Mouse (Mus musculus): ENCODE measurements around the gene Dapk3. TPM values are rescaled to one million over a fixed set of nuclear protein-coding genes. Genes with fewer than 3 reads are reported as not detected.

Gene Dapk3
- polyA plus RNA-seq, 1 experiment from 2014 or later = 45.6 TPM

GRCm38 (mm10) chr10:81144667-81145066 is 38.1 kb upstream of the Dapk3 start:
- Histone ChIP-seq H3K9ac (ENCODE audit: low read depth, low read length) (no peak overlapping the region), H3K36me3 (ENCODE audit: control insufficient read depth, insufficient read depth, low read length) (peaks cover 64% of the 10 kb centered on the region), H3K27me3 (replicated peaks; ENCODE audit: control insufficient read depth, insufficient read depth, low read length) (no peaks in the 10 kb centered on the region), H3K4me1 (replicated peaks; ENCODE audit: control insufficient read depth, insufficient read depth, low read length) (peaks cover 32% of the 10 kb centered on the region), H3K4me2 (no peak overlapping the region), H3K4me3 (ENCODE audit: low read depth, low read length) (no peak overlapping the region), H3K27ac (ENCODE audit: low read depth, low read length) (no peak overlapping the region), H3K9me3 (ENCODE audit: control insufficient read depth, low read length) (no peaks in the 10 kb centered on the region)
- WGBS = 90% methylated on average over 27 of the region's 27 CpGs
- no peak for DNase-seq (ENCODE audit: low spot score)
- ATAC-seq (replicated peaks; ENCODE audit: low FRiP score) = no peak

- Histone ChIP-seq H3K36me3 (ENCODE audit: control insufficient read depth, insufficient read depth, low read length) (peaks cover 70% of the 10 kb centered on the region), H3K4me2 (no peak overlapping the region), H3K4me3 (ENCODE audit: low read depth, low read length) (no peak overlapping the region), H3K9me3 (ENCODE audit: control insufficient read depth, low read length) (no peaks in the 10 kb centered on the region), H3K9ac (ENCODE audit: low read depth, low read length) (no peak overlapping the region), H3K27ac (ENCODE audit: low read depth, low read length) (no peak overlapping the region), H3K27me3 (replicated peaks; ENCODE audit: control insufficient read depth, insufficient read depth, low read length) (no peaks in the 10 kb centered on the region), H3K4me1 (replicated peaks; ENCODE audit: control insufficient read depth, insufficient read depth, low read length) (peaks cover 28% of the 10 kb centered on the region)
- ATAC-seq (replicated peaks; ENCODE audit: low FRiP score) (no peak), DNase-seq (ENCODE audit: low spot score) (no peak)
- WGBS = 94% methylated on average over 6 of the region's 6 CpGs
These were observed 37.5 kb upstream of the Dapk3 start for GRCm38 (mm10) chr10:81145307-81145706.

GRCm38 (mm10) chr10:81145778-81146177 is 37.0 kb upstream of the Dapk3 start:
- H3K4me3 ChIP-seq (ENCODE audit: low read depth, low read length) = no peak overlapping the region
- 83% methylated on average over 7 of the region's 7 CpGs for WGBS
- peaks cover 72% of the 10 kb centered on the region for H3K36me3 ChIP-seq (ENCODE audit: control insufficient read depth, insufficient read depth, low read length)
- H3K4me1 ChIP-seq (replicated peaks; ENCODE audit: control insufficient read depth, insufficient read depth, low read length) = peaks cover 23% of the 10 kb centered on the region
- H3K27me3 ChIP-seq (replicated peaks; ENCODE audit: control insufficient read depth, insufficient read depth, low read length) = no peaks in the 10 kb centered on the region
- H3K9me3 ChIP-seq (ENCODE audit: control insufficient read depth, low read length) = no peaks in the 10 kb centered on the region
- DNase-seq (ENCODE audit: low spot score) (no peak), ATAC-seq (replicated peaks; ENCODE audit: low FRiP score) (no peak)
- no peak overlapping the region for H3K9ac ChIP-seq (ENCODE audit: low read depth, low read length)
- no peak overlapping the region for H3K4me2 ChIP-seq
- no peak overlapping the region; the same call in 1 of the 2 replicates for H3K27ac ChIP-seq (ENCODE audit: low read depth, low read length)

GRCm38 (mm10) chr10:81146296-81146695 is 36.5 kb upstream of the Dapk3 start:
- no peak overlapping the region; the same call in 1 of the 2 replicates for H3K27ac ChIP-seq (ENCODE audit: low read depth, low read length)
- no peaks in the 10 kb centered on the region for H3K9me3 ChIP-seq (ENCODE audit: control insufficient read depth, low read length)
- 86% methylated on average over 4 of the region's 4 CpGs for WGBS
- ATAC-seq (replicated peaks; ENCODE audit: low FRiP score) (no peak), DNase-seq (ENCODE audit: low spot score) (no peak)
- no peak overlapping the region for H3K4me2 ChIP-seq
- peaks cover 72% of the 10 kb centered on the region for H3K36me3 ChIP-seq (ENCODE audit: control insufficient read depth, insufficient read depth, low read length)
- H3K27me3 ChIP-seq (replicated peaks; ENCODE audit: control insufficient read depth, insufficient read depth, low read length) = no peaks in the 10 kb centered on the region
- H3K4me3 ChIP-seq (ENCODE audit: low read depth, low read length) = no peak overlapping the region
- no peak overlapping the region for H3K9ac ChIP-seq (ENCODE audit: low read depth, low read length)
- peaks cover 19% of the 10 kb centered on the region for H3K4me1 ChIP-seq (replicated peaks; ENCODE audit: control insufficient read depth, insufficient read depth, low read length)

GRCm38 (mm10) chr10:81151261-81151660 is 31.5 kb upstream of the Dapk3 start:
- 71% methylated on average over 6 of the region's 6 CpGs for WGBS
- no peak for ATAC-seq (replicated peaks; ENCODE audit: low FRiP score)
- H3K9me3 ChIP-seq (ENCODE audit: control insufficient read depth, low read length) = no peaks in the 10 kb centered on the region

GRCm38 (mm10) chr10:81152609-81153008 is 30.2 kb upstream of the Dapk3 start:
- H3K4me1 ChIP-seq (replicated peaks; ENCODE audit: control insufficient read depth, insufficient read depth, low read length) = peaks cover 13% of the 10 kb centered on the region
- no peak for DNase-seq (ENCODE audit: low spot score)
- peak; percentile 27 for ATAC-seq (replicated peaks; ENCODE audit: low FRiP score)
- H3K4me3 ChIP-seq (ENCODE audit: low read depth, low read length) = no peak overlapping the region
- H3K27me3 ChIP-seq (replicated peaks; ENCODE audit: control insufficient read depth, insufficient read depth, low read length) = no peaks in the 10 kb centered on the region
- 64% methylated on average over 12 of the region's 12 CpGs for WGBS
- no peaks in the 10 kb centered on the region for H3K9me3 ChIP-seq (ENCODE audit: control insufficient read depth, low read length)
- H3K27ac ChIP-seq (ENCODE audit: low read depth, low read length) = peak overlapping the region; percentile 6; the same call in 1 of the 2 replicates
- peaks cover 68% of the 10 kb centered on the region for H3K36me3 ChIP-seq (ENCODE audit: control insufficient read depth, insufficient read depth, low read length)
- no peak overlapping the region for H3K9ac ChIP-seq (ENCODE audit: low read depth, low read length)
- H3K4me2 ChIP-seq = peak overlapping the region; percentile 14; the same call in 1 of the 2 replicates

More at GRCm38 (mm10) chr10:81151261-81151660, 31.5 kb upstream of the Dapk3 start:
- Histone ChIP-seq H3K27ac (ENCODE audit: low read depth, low read length) (no peak overlapping the region; the same call in 1 of the 2 replicates), H3K27me3 (replicated peaks; ENCODE audit: control insufficient read depth, insufficient read depth, low read length) (no peaks in the 10 kb centered on the region), H3K4me1 (replicated peaks; ENCODE audit: control insufficient read depth, insufficient read depth, low read length) (peaks cover 13% of the 10 kb centered on the region), H3K36me3 (ENCODE audit: control insufficient read depth, insufficient read depth, low read length) (peaks cover 71% of the 10 kb centered on the region), H3K4me3 (ENCODE audit: low read depth, low read length) (no peak overlapping the region), H3K4me2 (no peak overlapping the region), H3K9ac (ENCODE audit: low read depth, low read length) (no peak overlapping the region)
- DNase-seq (ENCODE audit: low spot score) = no peak

GRCm38 (mm10) chr10:81154313-81154712 is 28.5 kb upstream of the Dapk3 start:
- H3K4me1 ChIP-seq (replicated peaks; ENCODE audit: control insufficient read depth, insufficient read depth, low read length) = peaks cover 13% of the 10 kb centered on the region
- H3K27me3 ChIP-seq (replicated peaks; ENCODE audit: control insufficient read depth, insufficient read depth, low read length) = no peaks in the 10 kb centered on the region
- H3K9me3 ChIP-seq (ENCODE audit: control insufficient read depth, low read length) = no peaks in the 10 kb centered on the region
- ATAC-seq (replicated peaks; ENCODE audit: low FRiP score) (0 out of 2 replicates have a peak, but pooled peaks have one; percentile 8), DNase-seq (ENCODE audit: low spot score) (no peak)
- WGBS = 93% methylated on average over 12 of the region's 12 CpGs
- no peak overlapping the region for H3K4me3 ChIP-seq (ENCODE audit: low read depth, low read length)
- no peak overlapping the region for H3K27ac ChIP-seq (ENCODE audit: low read depth, low read length)
- peaks cover 65% of the 10 kb centered on the region for H3K36me3 ChIP-seq (ENCODE audit: control insufficient read depth, insufficient read depth, low read length)
- no peak overlapping the region for H3K4me2 ChIP-seq
- H3K9ac ChIP-seq (ENCODE audit: low read depth, low read length) = no peak overlapping the region

GRCm38 (mm10) chr10:81154736-81155135 is 28.1 kb upstream of the Dapk3 start:
- DNase-seq (ENCODE audit: low spot score) = no peak
- Histone ChIP-seq H3K9me3 (ENCODE audit: control insufficient read depth, low read length) (no peaks in the 10 kb centered on the region), H3K36me3 (ENCODE audit: control insufficient read depth, insufficient read depth, low read length) (peaks cover 61% of the 10 kb centered on the region), H3K4me3 (ENCODE audit: low read depth, low read length) (no peak overlapping the region), H3K27me3 (replicated peaks; ENCODE audit: control insufficient read depth, insufficient read depth, low read length) (no peaks in the 10 kb centered on the region), H3K27ac (ENCODE audit: low read depth, low read length) (no peak overlapping the region), H3K9ac (ENCODE audit: low read depth, low read length) (no peak overlapping the region), H3K4me2 (no peak overlapping the region), H3K4me1 (replicated peaks; ENCODE audit: control insufficient read depth, insufficient read depth, low read length) (peaks cover 13% of the 10 kb centered on the region)
- WGBS = 87% methylated on average over 6 of the region's 6 CpGs
- ATAC-seq (replicated peaks; ENCODE audit: low FRiP score) = no peak

GRCm38 (mm10) chr10:81161602-81162317 is 21.0 kb upstream of the Dapk3 start:
- no peak overlapping the region for H3K27ac ChIP-seq (ENCODE audit: low read depth, low read length)
- no peak overlapping the region for H3K4me3 ChIP-seq (ENCODE audit: low read depth, low read length)
- DNase-seq (ENCODE audit: low spot score) (no peak), ATAC-seq (replicated peaks; ENCODE audit: low FRiP score) (0 out of 2 replicates have a peak, but pooled peaks have one; percentile 5)
- H3K9me3 ChIP-seq (ENCODE audit: control insufficient read depth, low read length) = no peaks in the 10 kb centered on the region
- 79% methylated on average over 8 of the region's 8 CpGs for WGBS
- no peak overlapping the region for H3K9ac ChIP-seq (ENCODE audit: low read depth, low read length)
- H3K36me3 ChIP-seq (ENCODE audit: control insufficient read depth, insufficient read depth, low read length) = peaks cover 46% of the 10 kb centered on the region
- peaks cover 15% of the 10 kb centered on the region for H3K4me1 ChIP-seq (replicated peaks; ENCODE audit: control insufficient read depth, insufficient read depth, low read length)
- no peaks in the 10 kb centered on the region for H3K27me3 ChIP-seq (replicated peaks; ENCODE audit: control insufficient read depth, insufficient read depth, low read length)
- H3K4me2 ChIP-seq = peak overlapping the region; percentile 32; the same call in 1 of the 2 replicates

Measured in liver, embryonic 11.5 days (tissue).